Mouse (Mus musculus): ENCODE results near the gene Abcd3.

DNA sequence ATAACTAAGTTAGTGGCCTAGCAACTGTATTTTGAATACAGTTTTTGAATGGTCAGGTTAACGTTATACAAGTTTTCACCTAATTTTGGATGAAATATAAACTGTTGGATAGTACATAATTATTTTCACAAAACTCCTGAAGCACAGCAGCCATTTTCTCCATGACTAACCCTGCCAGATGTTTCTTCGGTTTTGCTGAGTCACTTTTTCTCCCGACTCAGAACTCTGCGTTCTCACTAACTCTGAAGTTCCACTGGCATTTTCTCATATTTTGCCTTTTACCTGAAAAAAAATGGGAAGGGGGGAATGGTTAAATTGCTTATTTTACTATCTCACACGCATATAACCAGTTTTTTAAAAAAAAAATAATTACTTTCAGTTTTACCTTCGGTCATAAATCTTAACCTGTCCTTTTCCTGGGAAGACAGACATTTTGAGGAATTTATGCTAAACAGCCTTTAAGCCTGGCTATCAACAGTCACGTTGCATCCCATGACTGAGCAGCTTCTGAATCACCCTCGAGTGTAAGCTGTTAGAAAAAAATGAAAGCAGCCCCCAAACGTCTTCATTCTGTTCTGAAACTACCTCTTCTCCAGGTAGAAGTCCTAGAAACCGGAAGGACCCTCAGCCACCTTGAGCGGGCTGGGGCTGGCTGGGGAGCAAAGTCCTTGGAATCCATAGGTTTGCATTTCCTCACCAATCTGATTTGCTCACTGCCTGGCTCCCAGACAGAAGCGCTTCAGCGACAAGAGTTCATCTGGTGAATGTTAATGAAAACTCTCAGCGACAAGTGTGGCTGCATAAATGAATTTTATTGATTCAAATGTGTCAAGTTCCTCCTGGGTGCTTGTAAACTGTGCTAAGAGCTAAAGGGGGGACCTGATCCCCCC, 94.1 kb downstream of the Abcd3 start:
- no peak for TF ChIP-seq HCFC1 (IDR thresholded peaks at IDR 0.05; ENCODE audit: borderline replicate concordance, insufficient read depth, low read length)
- peak; percentile 84 for TF ChIP-seq MAFK (IDR thresholded peaks at IDR 0.05; ENCODE audit: insufficient read depth, low read depth, low read length)
- TF ChIP-seq ZC3H11A (IDR thresholded peaks at IDR 0.05; ENCODE audit: borderline replicate concordance, low read depth, low read length) = no peak
- TF ChIP-seq ZNF384 (IDR thresholded peaks at IDR 0.05; ENCODE audit: low read depth, low read length) = no peak

Data from ES-E14 (cell line).